Mouse (Mus musculus): ENCODE measurements around the gene Gpm6a.
"Not testable (repeated sequence)": the region's sequence is repeated elsewhere in the genome, so short reads cannot be mapped to it uniquely, and the experiment has no call there.

Gene Gpm6a

GRCm38 (mm10) chr8:55002398-55002797, 47.8 kb downstream of the Gpm6a start:
- no peak for DNase-seq (ENCODE audit: inconsistent age in 2 of 2, low spot score in 1 of 2)

GRCm38 (mm10) chr8:55002946-55003345, 48.3 kb downstream of the Gpm6a start:
- no peak for DNase-seq (ENCODE audit: inconsistent age in 2 of 2, low spot score in 1 of 2)

DNA sequence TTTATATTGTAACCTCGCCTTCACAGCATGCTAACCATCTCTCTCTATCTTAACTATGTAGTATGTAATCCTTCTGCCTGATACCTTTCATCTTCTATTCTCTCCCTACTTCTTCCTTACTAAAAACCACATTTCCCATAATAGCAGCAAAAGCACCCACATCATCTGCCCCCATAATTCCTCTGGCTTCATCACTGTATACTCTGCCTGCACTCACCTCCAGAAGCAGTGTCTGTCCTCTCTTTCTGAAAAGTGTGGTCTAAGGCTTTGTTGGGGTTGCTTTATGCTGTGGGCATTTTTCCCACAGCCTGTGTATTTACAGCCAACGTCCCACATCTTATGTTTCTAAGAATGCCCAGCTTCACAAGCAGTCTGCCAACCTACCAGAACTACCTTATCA, 57.6 kb downstream of the Gpm6a start:
- no peak for DNase-seq (ENCODE audit: inconsistent age in 2 of 2, low spot score in 1 of 2)

GRCm38 (mm10) chr8:55017071-55017470, 62.4 kb downstream of the Gpm6a start:
- no peak for DNase-seq (ENCODE audit: inconsistent age in 2 of 2, low spot score in 1 of 2)

DNA sequence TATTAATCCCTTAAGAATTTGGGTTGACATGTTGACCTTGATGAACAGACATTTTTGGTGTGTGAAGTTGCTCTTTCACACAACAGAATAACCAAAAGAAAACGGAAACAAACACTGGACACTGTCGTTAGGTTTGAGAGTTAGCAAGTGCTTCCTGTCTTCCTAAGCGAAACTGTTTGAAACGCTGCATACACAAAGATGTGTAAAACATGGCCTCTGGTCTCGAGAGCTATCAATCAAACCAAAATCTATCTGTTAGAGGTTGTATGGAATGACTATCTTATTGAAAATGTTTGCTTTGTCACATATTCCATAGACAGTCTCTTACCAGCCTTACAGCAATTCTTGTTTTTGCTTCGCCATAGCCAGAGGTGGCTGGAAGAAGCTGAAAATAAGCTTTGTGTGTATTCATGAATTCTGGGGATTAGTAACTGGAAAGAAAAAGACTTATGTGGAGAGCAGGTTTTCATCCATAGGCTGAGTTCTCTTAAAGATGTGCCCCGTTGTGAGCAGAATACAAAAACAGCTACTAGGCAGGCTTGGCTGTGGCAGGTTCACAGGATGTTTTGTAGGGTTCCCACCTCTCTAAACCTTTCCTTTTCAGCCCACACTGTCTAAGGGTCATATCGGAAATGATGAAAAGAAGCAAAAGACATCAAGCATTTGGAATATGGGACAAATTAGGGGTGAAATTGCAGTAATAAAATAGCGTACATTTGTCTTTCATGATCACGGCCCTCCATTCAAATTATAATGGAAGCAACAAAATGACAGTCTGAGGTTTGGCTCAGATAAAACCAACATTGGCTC, 71.4 kb downstream of the Gpm6a start:
- no peak for DNase-seq (ENCODE audit: inconsistent age in 2 of 2, low spot score in 1 of 2)

- DNase-seq (ENCODE audit: inconsistent age in 2 of 2, low spot score in 1 of 2), result no peak
Measured at GRCm38 (mm10) chr8:55026661-55027000, 72.0 kb downstream of the Gpm6a start.

GRCm38 (mm10) chr8:55028371-55028770, 73.7 kb downstream of the Gpm6a start:
- no peak for DNase-seq (ENCODE audit: inconsistent age in 2 of 2, low spot score in 1 of 2)

DNA sequence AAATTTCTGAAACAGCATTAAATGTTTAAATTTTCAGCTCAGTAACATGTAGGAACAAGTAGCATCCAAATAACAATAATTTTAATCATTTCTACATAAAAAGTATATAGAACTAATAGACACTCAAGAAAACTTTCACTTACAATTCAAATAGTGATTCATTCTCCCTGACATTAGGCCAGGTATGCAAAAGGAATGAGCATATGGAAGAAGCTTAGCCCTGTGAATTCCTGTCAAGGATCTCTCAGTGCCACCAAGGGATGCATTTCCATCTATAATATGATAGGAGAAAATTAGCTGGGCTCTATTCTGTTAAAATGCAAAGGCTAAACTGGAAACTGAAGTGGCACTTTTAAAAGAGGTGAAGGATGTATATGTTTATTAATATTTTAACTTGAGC, 76.5 kb downstream of the Gpm6a start:
- DNase-seq (ENCODE audit: inconsistent age in 2 of 2, low spot score in 1 of 2), result no peak

DNA sequence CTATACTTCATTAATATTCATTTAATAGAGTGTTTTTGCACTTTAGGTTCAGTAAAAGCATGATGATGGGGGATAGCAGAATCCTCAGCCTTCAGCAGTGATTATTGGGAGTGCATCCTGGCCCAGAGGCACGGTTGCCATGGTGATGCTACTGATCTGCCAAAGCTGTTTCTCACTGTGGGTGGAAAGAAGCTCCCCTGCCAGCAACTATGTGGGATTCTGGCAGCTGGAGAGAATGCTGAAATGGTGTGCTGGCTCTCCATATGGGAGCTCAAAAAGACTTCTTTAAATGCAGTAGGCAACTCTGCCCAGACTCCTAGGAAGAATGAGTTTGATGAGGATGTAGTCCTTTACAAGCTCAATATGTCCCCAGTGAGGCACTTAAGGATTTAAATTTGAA, 79.7 kb downstream of the Gpm6a start:
- DNase-seq (ENCODE audit: inconsistent age in 2 of 2, low spot score in 1 of 2), result no peak

DNA sequence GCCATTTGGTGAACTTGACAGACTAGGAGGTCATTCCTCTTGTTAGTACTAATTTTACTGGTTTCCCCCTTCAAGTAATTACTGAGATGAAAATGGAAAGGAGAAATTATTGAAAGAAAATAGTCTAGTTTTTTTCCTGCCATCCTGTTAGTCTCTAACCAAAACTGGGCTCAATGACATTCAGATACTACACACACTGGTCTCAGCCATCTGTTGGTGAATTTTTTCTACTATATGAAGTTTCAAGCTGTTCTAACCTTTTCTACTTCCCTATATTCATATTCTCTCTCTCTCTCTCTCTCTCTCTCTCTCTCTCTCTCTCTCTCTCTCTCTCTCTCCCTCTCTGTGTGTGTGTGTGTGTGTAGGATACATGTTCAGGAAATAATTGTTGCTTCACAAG, 80.8 kb downstream of the Gpm6a start:
- DNase-seq (ENCODE audit: inconsistent age in 2 of 2, low spot score in 1 of 2), result no peak

- no peak for DNase-seq (ENCODE audit: inconsistent age in 2 of 2, low spot score in 1 of 2)
Measured at GRCm38 (mm10) chr8:55042955-55043354, 88.3 kb downstream of the Gpm6a start.

DNA sequence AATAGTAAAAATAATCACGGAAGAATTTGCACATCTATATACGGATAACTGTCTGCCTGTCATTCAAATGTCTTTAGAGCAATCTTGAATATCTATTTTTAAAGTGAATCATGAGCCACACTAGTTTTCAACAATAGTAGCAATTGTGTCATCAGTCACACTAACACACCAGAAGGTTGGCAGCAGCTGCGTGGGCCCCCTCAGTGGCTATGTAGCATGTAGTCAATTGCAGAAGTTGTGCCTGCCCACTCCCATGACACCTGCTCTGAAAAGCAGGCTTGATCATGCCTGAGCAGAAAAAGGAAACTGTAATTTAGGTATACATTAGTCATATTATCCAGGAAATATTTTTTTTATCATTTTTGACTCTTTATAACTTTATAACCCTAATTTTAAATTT, 93.8 kb downstream of the Gpm6a start:
- no peak for DNase-seq (ENCODE audit: inconsistent age in 2 of 2, low spot score in 1 of 2)

GRCm38 (mm10) chr8:55049979-55050378, 95.3 kb downstream of the Gpm6a start:
- no peak for DNase-seq (ENCODE audit: inconsistent age in 2 of 2, low spot score in 1 of 2)

- DNase-seq (ENCODE audit: inconsistent age in 2 of 2, low spot score in 1 of 2), result not testable (repeated sequence)
Measured at GRCm38 (mm10) chr8:55068811-55069210, 114.2 kb downstream of the Gpm6a start.

DNA sequence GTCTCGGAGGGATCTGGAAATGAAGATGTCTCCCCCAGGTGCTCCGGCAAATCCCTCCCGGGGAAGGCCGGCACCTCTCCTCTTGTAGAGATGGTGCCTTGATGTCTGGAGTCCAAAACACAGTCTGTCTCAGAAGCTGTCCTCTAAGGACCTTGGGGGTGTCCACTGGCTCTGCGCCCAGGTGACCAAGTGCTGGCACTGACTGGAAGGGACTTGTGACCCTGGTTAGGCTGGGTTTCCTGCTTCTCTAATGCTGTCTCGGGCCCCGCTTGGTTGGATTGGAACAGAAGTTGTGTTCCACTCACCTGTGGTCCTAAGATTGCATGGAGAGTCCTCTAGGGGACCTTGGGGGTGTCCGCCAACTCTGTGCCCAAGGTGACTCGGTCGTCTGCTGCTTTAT, 118.8 kb downstream of the Gpm6a start:
- no peak for DNase-seq (ENCODE audit: inconsistent age in 2 of 2, low spot score in 1 of 2)

GRCm38 (mm10) chr8:55102195-55102594, 147.6 kb downstream of the Gpm6a start:
- no peak for DNase-seq (ENCODE audit: inconsistent age in 2 of 2, low spot score in 1 of 2)

DNA sequence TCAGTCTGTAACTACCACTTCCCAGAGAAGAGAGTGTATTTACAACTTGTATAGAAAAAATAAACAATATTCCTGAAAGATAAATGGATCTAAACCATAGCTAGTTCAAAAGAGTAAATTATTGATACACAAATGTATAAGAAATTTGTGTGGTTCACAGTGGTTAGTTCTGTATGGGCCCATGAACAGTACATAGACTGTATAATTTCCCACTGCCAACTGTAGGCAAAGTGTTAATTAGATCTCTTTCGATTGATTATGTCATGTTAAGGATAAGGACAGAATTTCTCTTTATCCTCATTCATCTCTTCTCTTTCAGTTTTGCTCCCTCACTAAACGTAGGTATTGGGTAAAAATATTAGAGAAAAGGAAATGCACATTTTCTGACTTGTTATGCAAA, 148.4 kb downstream of the Gpm6a start:
- no peak for DNase-seq (ENCODE audit: inconsistent age in 2 of 2, low spot score in 1 of 2)

DNA sequence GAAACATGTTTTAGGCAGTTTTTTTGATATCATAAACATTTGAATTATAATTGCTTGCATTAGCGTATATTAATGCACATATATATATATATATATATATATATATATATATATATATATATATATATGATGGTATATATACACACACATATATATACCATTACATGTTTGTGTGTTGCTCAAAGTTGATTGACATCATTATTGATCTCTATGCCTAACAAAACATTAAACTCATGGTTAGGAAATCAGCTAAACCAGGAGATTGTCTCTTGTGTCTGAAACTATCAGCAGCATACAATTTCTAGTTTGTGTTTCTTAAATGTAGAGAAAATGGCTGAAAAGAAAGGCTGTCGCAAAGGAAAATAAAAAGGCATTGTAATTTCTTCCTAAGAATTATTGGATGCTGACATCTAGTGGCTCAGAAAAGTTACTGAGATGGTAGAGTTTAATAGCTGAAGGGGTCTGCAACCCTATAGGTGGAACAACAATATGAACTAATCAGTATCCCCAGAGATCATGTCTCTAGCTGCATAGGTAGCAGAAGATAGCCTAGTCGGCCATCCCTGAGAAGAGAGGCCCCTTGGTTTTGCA, 149.3 kb downstream of the Gpm6a start:
- DNase-seq (ENCODE audit: inconsistent age in 2 of 2, low spot score in 1 of 2), result no peak
